Mouse (Mus musculus) hindbrain, embryonic 10.5 days (tissue): ENCODE data around the gene Frem1. TPM values are rescaled to one million over a fixed set of nuclear protein-coding genes. Genes with fewer than 3 reads are reported as not detected.
A peak's percentile ranks its signal among the peaks of the same experiment; 100 is the strongest.

ENCODE experiments used
- DNase-seq: peaks from one replicate; pipeline ENCODE4 v3.0.0-alpha.2; 2017; ENCODE audit warnings: low spot score
- H3K27ac ChIP-seq: fragments of 300-500 bp; sonication (generic); 2 replicates; pipeline ENCODE4 v1.5.1; 2016; ENCODE audit warnings: mild to moderate bottlenecking, moderate library complexity
- H3K27me3 ChIP-seq: fragments of 300-500 bp; sonication (generic); 2 replicates; pipeline ENCODE4 v1.6.1; 2016; ENCODE audit warnings: mild to moderate bottlenecking; ENCODE audit not compliant: poor library complexity, insufficient read depth, severe bottlenecking
- H3K36me3 ChIP-seq: fragments of 300-500 bp; sonication (generic); 2 replicates; pipeline ENCODE4 v1.6.1; 2016; ENCODE audit warnings: mild to moderate bottlenecking, moderate library complexity
- H3K4me1 ChIP-seq: fragments of 300-500 bp; sonication (generic); replicated peaks from 2 replicates; pipeline ENCODE4 v1.6.1; 2016; ENCODE audit warnings: mild to moderate bottlenecking
- H3K4me3 ChIP-seq: fragments of 300-500 bp; sonication (generic); 2 replicates; pipeline ENCODE4 v1.5.1; 2016; ENCODE audit warnings: mild to moderate bottlenecking, moderate library complexity
- H3K9me3 ChIP-seq: fragments of 300-500 bp; sonication (generic); 2 replicates; pipeline ENCODE4 v1.6.1; 2016; ENCODE audit warnings: mild to moderate bottlenecking, moderate library complexity
- WGBS: fragments of 180-500 bp; shearing (Covaris S2); methylation state at CpG from one replicate; pipeline ENCODE4 v1.1.7; 2016; 5-methylcytosine and 5-hydroxymethylcytosine counted together
- polyA plus RNA-seq: library from polyadenylated mRNA; unstranded; fragments of >200 nt; fragmentation: Nextera tagmentation; extraction: Ambion mirVana; gene quantifications from 2 replicates; pipeline ENCODE4 v1.2.1, GENCODE M21; 2016

The Frem1 gene
- 5.5 and 5.7 TPM in 2 replicates for polyA plus RNA-seq

DNA sequence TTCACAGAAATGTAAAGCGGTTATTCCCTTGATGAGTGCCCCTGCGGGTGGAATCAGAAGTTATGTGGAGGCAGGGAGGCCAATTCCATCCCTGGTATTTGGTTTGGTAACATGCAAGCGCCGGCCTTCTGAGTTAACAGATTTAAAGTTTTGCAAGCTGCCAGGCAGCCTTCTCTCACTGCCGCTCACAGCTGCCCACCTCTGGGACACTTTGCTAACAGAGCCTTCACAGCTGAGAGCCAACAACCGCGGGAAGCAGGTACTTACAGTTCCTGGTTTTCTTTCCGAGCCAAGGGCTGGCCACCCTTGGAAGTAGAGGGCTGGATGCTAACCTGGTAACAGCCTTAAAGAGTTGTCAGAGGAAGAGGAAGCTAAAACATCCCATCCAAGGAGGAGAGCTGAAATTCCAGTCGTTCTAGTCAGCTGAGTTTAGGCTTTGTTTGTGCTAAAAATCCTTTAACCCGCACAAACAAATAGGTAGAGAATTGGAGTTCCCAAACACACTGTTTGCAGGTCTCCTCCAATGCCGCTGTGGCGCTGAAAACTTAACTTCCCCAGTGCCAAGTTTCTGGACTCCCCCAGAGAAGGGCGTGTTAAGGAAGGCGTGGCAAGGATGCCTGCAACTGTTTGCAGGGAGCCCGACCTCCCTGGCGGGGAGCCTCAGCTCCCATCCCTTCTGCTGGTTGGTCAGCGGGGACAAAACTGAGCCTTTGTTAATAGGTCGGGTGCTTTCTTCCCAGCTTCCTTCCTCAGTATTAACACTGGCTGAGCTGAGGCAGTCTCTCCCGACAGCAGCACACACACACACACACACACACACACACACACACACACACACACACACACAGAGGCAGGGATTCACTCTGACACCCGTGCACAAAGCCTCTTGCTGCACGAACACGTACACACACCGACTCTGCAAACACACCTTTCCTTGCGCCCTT lies at the start of gene Frem1:
TSS of gene Frem1 (minus strand) at position 706 of the 944 bp plus-strand sequence.
- H3K27me3 ChIP-seq = peaks cover 8% of the 10 kb centered on the region; the same call in 1 of the 2 replicates
- peak; percentile 78 for DNase-seq
- peaks cover 64% of the 10 kb centered on the region for H3K4me1 ChIP-seq
- no peaks in the 10 kb centered on the region for H3K36me3 ChIP-seq
- H3K4me3 ChIP-seq = peak within 1 kb of the TSS; percentile 52
- no peaks in the 10 kb centered on the region for H3K9me3 ChIP-seq
- WGBS = 3% methylated on average over 24 of the region's 24 CpGs
- peak within 1 kb of the TSS; percentile 89 for H3K27ac ChIP-seq

DNA sequence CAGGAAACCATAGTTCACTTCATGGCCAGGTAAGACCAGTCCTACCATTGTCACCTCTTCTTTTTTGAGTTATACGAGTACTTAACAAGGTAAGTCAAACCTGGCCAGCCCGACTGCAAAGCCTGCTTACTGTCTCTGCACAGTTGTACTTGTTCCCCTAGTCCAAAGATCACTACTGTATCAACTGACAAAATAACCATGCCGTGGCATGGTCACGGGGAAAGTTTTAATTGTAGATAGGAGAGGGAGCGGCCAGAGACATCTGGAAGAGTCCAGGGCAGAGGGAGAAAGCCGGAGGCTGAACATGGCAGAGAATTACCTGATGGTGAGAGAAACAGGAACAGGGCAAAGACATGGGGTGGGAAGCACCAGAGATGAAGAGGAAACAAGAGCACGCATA lies 46.9 kb upstream of the Frem1 start:
- Histone ChIP-seq H3K9me3 (no peaks in the 10 kb centered on the region), H3K27me3 (no peaks in the 10 kb centered on the region), H3K36me3 (no peaks in the 10 kb centered on the region), H3K4me3 (no peak overlapping the region), H3K27ac (no peak overlapping the region), H3K4me1 (peaks cover 23% of the 10 kb centered on the region)
- 90% methylated on average over 7 of the region's 7 CpGs for WGBS
- no peak for DNase-seq

DNA sequence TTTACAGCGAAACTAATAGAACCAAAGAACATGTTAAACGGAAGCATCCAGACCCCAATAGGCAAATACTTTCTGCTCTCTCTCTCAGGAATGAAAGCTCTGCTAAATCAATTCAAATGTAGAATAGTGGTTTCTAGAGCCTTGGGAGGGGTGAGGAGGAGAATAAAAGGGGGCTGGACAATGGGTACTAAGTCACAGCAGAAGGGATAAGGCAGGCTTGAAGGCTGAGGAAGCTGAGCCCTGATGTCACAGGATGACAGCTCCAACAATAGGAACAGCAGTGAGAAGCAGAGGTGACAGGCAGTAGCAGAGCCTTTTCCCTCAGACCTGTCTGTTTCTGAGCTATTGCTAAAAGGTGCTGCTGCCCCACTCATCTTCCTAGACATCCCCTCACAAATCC lies 41.8 kb upstream of the Frem1 start:
- Histone ChIP-seq H3K4me1 (peaks cover 39% of the 10 kb centered on the region), H3K36me3 (no peaks in the 10 kb centered on the region), H3K9me3 (no peaks in the 10 kb centered on the region), H3K27me3 (no peaks in the 10 kb centered on the region), H3K27ac (peak overlapping the region; percentile 50; the same call in 1 of the 2 replicates), H3K4me3 (no peak overlapping the region)
- peak; percentile 29 for DNase-seq
- 30% methylated on average over 2 of the region's 2 CpGs for WGBS

DNA sequence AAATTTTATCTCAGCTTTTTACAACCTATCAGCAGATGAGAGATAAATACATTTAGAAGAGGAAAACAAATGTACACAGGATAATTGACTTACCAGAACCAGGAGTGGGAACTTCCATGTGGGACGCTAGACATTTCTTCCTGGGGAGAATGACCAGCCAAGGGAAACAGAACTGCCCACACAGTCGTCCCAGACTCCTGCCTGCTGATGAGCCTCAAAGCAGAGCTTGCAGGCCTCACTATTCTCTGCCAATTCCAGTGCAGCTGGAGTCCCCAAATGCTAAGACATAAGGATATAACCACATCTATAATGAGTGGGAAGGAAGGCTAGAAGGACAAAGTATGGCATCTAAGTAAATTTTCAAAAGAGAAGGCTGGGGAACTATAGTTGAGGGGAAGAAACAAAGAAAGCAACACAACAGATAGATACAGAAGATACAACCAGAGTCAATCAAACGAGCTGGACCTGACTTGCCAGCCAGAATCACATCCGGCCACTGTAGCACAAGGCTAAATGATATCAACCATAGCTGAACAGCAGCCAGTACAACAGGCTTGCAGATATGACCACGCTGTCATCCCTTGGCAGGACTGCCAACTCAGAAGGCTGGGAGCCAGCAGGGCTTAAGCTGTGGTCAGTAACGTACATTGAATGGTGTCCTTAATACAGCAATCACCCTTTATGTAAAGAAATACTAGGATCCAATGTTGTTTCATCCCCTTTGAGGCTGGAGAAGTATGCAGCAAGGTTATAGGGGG lies 38.7 kb upstream of the Frem1 start:
- no peak overlapping the region for H3K27ac ChIP-seq
- H3K27me3 ChIP-seq = no peaks in the 10 kb centered on the region
- peaks cover 28% of the 10 kb centered on the region for H3K4me1 ChIP-seq
- no peak overlapping the region for H3K4me3 ChIP-seq
- WGBS = 72% methylated on average over 6 of the region's 6 CpGs
- no peaks in the 10 kb centered on the region for H3K36me3 ChIP-seq
- no peaks in the 10 kb centered on the region for H3K9me3 ChIP-seq
- no peak for DNase-seq

DNA sequence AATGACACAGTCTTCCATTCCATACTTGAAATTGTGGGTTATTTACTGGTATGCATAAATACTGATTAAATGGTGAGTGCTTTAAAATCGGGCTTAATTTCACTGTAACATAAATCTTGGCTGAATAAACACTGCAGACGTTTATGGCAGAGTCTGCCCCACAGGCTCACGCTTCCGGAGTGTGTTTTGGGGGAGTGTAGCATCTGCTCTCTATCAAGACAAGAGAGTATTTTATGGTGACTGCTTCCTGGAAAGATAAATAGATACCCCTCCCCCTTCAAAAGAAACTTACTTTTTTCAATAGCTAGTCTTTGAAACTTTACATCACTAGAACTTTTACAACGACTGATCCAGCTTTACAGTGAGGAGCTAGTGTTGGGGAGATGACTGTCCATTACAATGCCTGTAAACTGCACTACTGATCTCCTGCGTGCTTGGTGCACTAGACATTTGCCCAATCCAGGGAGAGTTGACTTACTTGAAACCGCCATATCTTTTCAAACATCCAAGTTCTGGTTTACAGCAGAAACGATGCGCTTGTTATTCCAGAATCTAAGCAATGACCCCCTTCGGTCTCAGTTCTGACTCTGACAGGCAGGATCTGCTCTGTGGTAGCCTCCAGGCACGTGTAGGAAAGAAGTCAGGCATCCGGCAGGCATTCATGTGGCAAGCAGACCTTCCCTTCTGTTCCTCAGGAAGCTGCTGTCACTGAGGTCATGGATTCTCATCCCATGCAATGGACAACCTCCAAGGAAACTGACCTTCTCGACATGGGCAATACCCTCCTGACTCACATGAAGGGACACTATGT lies 28.4 kb upstream of the Frem1 start:
- no peaks in the 10 kb centered on the region for H3K27me3 ChIP-seq
- H3K9me3 ChIP-seq = no peaks in the 10 kb centered on the region
- H3K4me3 ChIP-seq = no peak overlapping the region
- H3K27ac ChIP-seq = no peak overlapping the region
- no peaks in the 10 kb centered on the region for H3K36me3 ChIP-seq
- no peak for DNase-seq
- 0 out of 2 replicates have a peak, but pooled peaks cover 3% of the 10 kb centered on the region for H3K4me1 ChIP-seq
- WGBS = 63% methylated on average over 13 of the region's 13 CpGs

DNA sequence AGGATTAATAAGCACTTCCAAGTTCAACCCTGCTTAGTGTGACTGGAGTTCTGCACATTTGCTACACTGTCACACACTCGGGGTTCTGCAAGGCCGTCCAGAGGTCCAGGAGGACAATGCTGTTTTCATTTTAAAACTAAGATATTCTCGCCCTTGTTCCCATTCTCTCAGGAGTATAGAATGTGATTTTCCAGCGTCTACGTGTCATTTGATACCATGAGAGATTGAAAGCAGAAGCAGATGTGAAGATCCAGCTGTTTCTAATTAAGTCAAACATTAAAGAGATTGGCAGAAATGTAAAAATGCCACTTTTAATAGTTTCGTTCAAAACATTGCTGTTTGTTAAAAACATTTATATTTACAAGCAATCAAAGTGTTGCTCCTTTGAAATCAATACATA lies 12.1 kb upstream of the Frem1 start:
- Histone ChIP-seq H3K9me3 (0 out of 2 replicates have a peak, but pooled peaks cover 2% of the 10 kb centered on the region), H3K4me3 (no peak overlapping the region), H3K27me3 (no peaks in the 10 kb centered on the region), H3K36me3 (no peaks in the 10 kb centered on the region), H3K4me1 (peaks cover 3% of the 10 kb centered on the region), H3K27ac (no peak overlapping the region)
- no peak for DNase-seq
- 63% methylated on average over 6 of the region's 6 CpGs for WGBS

DNA sequence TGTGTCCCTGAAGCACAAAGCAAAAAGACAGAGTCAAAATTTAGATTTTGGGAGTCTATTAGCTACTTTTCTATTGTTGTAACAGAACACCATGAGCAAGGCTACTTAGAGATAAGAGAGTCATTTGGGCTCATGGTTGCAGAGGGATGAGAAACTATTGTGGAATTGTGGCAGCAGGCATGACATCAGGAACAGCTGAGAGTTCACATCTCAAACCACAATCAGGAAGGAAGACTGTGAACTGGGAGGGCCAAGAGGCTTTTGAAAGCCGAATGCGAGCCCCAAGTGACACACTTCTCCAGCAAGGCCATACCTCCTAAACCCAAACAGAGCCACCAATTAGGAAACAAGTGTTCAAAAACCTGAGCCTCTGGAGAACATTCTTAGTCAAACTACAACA lies 9.4 kb upstream of the Frem1 start:
- no peak for DNase-seq
- Histone ChIP-seq H3K27me3 (no peaks in the 10 kb centered on the region), H3K4me3 (no peak overlapping the region), H3K9me3 (0 out of 2 replicates have a peak, but pooled peaks cover 2% of the 10 kb centered on the region), H3K27ac (no peak overlapping the region), H3K36me3 (no peaks in the 10 kb centered on the region), H3K4me1 (peaks cover 20% of the 10 kb centered on the region)
- 93% methylated on average over 2 of the region's 2 CpGs for WGBS

DNA sequence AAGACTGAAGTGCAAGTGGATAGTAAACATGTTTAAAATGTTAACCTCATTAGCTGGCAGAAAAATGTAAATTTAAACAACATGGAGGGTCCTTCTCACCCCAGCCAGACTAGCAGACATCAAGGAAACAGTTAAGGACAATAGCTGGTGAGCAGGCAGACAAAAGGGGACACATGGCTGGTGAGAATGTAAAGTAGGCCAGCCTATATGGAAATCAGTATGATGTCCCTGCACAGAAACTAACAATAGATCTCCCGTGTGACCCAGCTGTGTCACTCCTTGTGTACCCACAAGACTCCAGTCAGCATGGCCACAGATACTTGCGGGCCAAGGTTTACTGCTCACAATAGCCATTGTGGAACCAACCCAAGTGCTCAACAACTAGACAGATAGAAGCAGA lies 6.5 kb upstream of the Frem1 start:
- H3K9me3 ChIP-seq = 0 out of 2 replicates have a peak, but pooled peaks cover 2% of the 10 kb centered on the region
- 32% methylated on average over 2 of the region's 2 CpGs for WGBS
- peak overlapping the region; percentile 86 for H3K27ac ChIP-seq
- peaks cover 18% of the 10 kb centered on the region; the same call in 1 of the 2 replicates for H3K4me1 ChIP-seq
- peak; percentile 46 for DNase-seq
- no peak overlapping the region for H3K4me3 ChIP-seq
- H3K36me3 ChIP-seq = no peaks in the 10 kb centered on the region
- H3K27me3 ChIP-seq = no peaks in the 10 kb centered on the region

DNA sequence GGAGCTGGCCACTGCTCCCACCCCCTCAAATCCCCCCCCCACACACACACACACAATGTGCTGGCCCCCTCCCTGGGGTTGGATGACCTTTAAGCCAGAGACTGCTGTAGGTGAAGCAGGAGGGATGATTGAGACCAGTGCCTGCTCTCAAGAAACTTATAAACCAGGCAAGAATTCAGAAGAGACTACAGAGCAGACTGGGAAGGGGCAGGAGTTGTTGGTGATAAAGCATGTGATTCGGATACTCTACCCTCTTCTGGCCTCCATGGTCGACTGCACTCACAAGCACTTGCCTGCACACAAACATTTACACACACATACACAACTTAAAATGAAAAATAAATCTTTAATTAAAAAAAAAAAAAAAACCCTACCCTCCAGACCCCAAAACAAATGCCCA lies 6.0 kb upstream of the Frem1 start:
- no peaks in the 10 kb centered on the region for H3K27me3 ChIP-seq
- DNase-seq = no peak
- peaks cover 18% of the 10 kb centered on the region for H3K4me1 ChIP-seq
- 0 out of 2 replicates have a peak, but pooled peaks cover 2% of the 10 kb centered on the region for H3K9me3 ChIP-seq
- 46% methylated on average over 2 of the region's 2 CpGs for WGBS
- no peak overlapping the region for H3K4me3 ChIP-seq
- H3K36me3 ChIP-seq = no peaks in the 10 kb centered on the region
- H3K27ac ChIP-seq = peak overlapping the region; percentile 86

DNA sequence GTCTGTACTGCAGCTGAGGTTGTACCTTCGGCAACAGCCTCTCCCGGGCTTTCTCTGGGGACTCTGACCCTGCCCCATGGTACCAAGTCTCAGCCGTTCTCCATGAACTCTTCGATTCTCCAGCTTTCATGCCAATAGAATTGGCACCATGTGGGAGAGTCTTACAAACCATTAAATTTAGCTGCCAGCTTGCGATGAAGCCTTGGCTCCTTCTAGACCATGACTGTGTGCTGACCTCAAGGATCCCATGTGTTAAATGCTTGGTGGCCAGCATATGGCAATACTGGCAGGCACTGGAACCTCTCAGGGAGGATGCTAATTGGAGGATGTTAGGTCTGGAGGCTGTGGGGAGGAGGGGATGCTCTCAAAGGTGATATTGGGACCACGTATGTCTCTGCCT lies 4.4 kb upstream of the Frem1 start:
- Histone ChIP-seq H3K27ac (no peak overlapping the region; the same call in 1 of the 2 replicates), H3K9me3 (0 out of 2 replicates have a peak, but pooled peaks cover 2% of the 10 kb centered on the region), H3K27me3 (no peaks in the 10 kb centered on the region), H3K4me3 (no peak overlapping the region), H3K4me1 (peaks cover 35% of the 10 kb centered on the region), H3K36me3 (no peaks in the 10 kb centered on the region)
- DNase-seq = no peak
- 94% methylated on average over 6 of the region's 6 CpGs for WGBS

DNA sequence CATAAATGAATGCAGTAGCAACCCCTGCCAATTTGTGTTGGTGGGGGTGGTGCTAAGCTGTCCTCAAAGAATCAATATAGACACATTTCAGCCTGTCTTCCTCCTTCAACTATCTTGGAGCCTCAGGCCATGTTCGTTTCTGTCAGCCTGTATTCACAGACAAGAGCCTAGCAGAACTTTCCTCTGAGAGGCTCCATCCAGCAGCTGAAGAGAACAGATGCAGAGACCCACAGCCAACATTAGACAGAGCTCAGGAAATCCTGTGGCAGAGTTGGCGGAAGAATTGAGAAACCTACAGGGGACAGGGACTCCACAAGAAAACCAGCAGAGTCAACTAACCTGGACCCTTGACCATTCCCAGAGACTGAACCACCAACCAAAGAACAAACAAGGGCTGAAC lies 3.3 kb upstream of the Frem1 start:
- Histone ChIP-seq H3K36me3 (no peaks in the 10 kb centered on the region), H3K27me3 (peaks cover 4% of the 10 kb centered on the region; the same call in 1 of the 2 replicates), H3K4me1 (peaks cover 46% of the 10 kb centered on the region), H3K9me3 (0 out of 2 replicates have a peak, but pooled peaks cover 2% of the 10 kb centered on the region), H3K4me3 (no peak overlapping the region), H3K27ac (no peak overlapping the region)
- DNase-seq = no peak
- WGBS = 74% methylated on average over 2 of the region's 2 CpGs

DNA sequence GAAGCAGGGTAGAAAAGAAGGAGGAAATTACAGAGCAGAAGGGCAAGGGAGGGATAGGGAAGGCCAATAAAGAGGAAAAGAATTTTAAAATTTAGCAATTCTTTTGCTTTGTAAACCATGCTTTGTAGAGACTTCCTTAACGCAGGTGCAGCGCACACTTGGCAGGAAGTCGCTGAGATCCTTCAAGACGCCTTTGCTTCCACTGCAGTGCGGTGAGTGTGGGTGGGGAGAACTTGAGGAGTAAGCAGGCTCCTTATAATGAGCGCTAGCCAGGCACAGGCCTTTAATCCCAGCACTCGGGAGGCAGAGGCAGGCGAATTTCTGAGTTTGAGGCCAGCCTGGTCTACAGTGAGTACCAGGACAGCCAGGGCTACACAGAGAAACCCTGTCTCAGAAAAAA lies 1.1 kb upstream of the Frem1 start:
- no peak overlapping the region for H3K4me3 ChIP-seq

More for the DNA sequence above, 1.1 kb upstream of the Frem1 start:
- Histone ChIP-seq H3K4me1 (peaks cover 58% of the 10 kb centered on the region), H3K9me3 (no peaks in the 10 kb centered on the region), H3K27me3 (peaks cover 8% of the 10 kb centered on the region; the same call in 1 of the 2 replicates), H3K27ac (peak overlapping the region; percentile 89; the same call in 1 of the 2 replicates), H3K36me3 (no peaks in the 10 kb centered on the region)
- DNase-seq = no peak
- 90% methylated on average over 8 of the region's 8 CpGs for WGBS
